Mouse (Mus musculus) forebrain, embryonic 14.5 days (tissue): ENCODE results near the gene Hipk4. TPM values are rescaled to one million over a fixed set of nuclear protein-coding genes. Genes with fewer than 3 reads are reported as not detected.

Experiments used
- ATAC-seq: fragments of 200-750 bp; cut with Nextera tagmentation; 2 replicates; pipeline ENCODE4 v1.8.0; 2017; ENCODE audit warnings: mild to moderate bottlenecking, moderate library complexity
- DNase-seq: peaks from one replicate; pipeline ENCODE4 v3.0.0-alpha.2; 2015; ENCODE audit warnings: low spot score
- H3K27ac ChIP-seq: fragments of 300-500 bp; sonication (generic); 2 replicates; pipeline ENCODE4 v1.5.1; 2014; ENCODE audit warnings: low read depth, mild to moderate bottlenecking, control low read depth, low read length, moderate library complexity
- H3K27me3 ChIP-seq: fragments of 300-500 bp; sonication (generic); replicated peaks from 2 replicates; pipeline ENCODE4 v1.6.1; 2014; ENCODE audit warnings: low read length, control low read depth, mixed read lengths; ENCODE audit not compliant: control insufficient read depth, insufficient read depth
- H3K36me3 ChIP-seq: fragments of 300-500 bp; sonication (generic); 2 replicates; pipeline ENCODE4 v1.6.1; 2014; ENCODE audit warnings: low read length, control low read depth; ENCODE audit not compliant: control insufficient read depth, insufficient read depth
- H3K4me1 ChIP-seq: fragments of 300-500 bp; sonication (generic); 2 replicates; pipeline ENCODE4 v1.6.1; 2014; ENCODE audit warnings: antibody characterized with exemption, low read length, control low read depth; ENCODE audit not compliant: control insufficient read depth, insufficient read depth
- H3K4me2 ChIP-seq: fragments of 300-500 bp; sonication (generic); 2 replicates; pipeline ENCODE4 v1.6.1; 2014; ENCODE audit warnings: mild to moderate bottlenecking, control low read depth, low read length
- H3K4me3 ChIP-seq: fragments of 300-500 bp; sonication (generic); 2 replicates; pipeline ENCODE4 v1.5.1; 2014; ENCODE audit warnings: low read depth, low read length, control low read depth
- H3K9ac ChIP-seq: fragments of 300-500 bp; sonication (generic); 2 replicates; pipeline ENCODE4 v1.6.1; 2014; ENCODE audit warnings: mild to moderate bottlenecking, low read length, control low read depth, moderate library complexity
- H3K9me3 ChIP-seq: fragments of 300-500 bp; sonication (generic); replicated peaks from 2 replicates; pipeline ENCODE4 v1.6.1; 2016; ENCODE audit warnings: low read length, control low read depth, mixed read lengths; ENCODE audit not compliant: control insufficient read depth
- WGBS: fragments of 180-500 bp; shearing (Covaris S2); extraction: QIAGEN DNeasy Blood & Tissue Kit; methylation state at CpG from one replicate; pipeline ENCODE4 v1.1.7; 2014; 5-methylcytosine and 5-hydroxymethylcytosine counted together
- polyA plus RNA-seq: library from polyadenylated mRNA; unstranded; fragments of >200 nt; fragmentation: Nextera tagmentation; extraction: Ambion mirVana; gene quantifications from 2 replicates; pipeline ENCODE4 v1.2.1, GENCODE M21; 2014

The Hipk4 gene
- polyA plus RNA-seq, 1 experiment from 2014 or later: 0.08 TPM

GRCm38 (mm10) chr7:27530937-27531336 is 7.9 kb downstream of the Hipk4 start:
- H3K36me3 ChIP-seq: peaks cover 49% of the 10 kb centered on the region
- no peaks in the 10 kb centered on the region for H3K4me1 ChIP-seq
- 71% methylated on average over 3 of the region's 3 CpGs for WGBS
- DNase-seq (no peak), ATAC-seq (no peak)
- no peaks in the 10 kb centered on the region for H3K27me3 ChIP-seq
- H3K27ac ChIP-seq: no peak overlapping the region
- H3K9me3 ChIP-seq: no peaks in the 10 kb centered on the region
- H3K9ac ChIP-seq: no peak overlapping the region
- H3K4me3 ChIP-seq: no peak overlapping the region
- no peak overlapping the region for H3K4me2 ChIP-seq

GRCm38 (mm10) chr7:27531707-27532106 is 8.6 kb downstream of the Hipk4 start:
- H3K4me3 ChIP-seq: no peak overlapping the region
- ATAC-seq: no peak
- DNase-seq: no peak
- no peak overlapping the region for H3K27ac ChIP-seq
- no peak overlapping the region for H3K4me2 ChIP-seq
- WGBS: 90% methylated on average over 10 of the region's 10 CpGs
- H3K4me1 ChIP-seq: no peaks in the 10 kb centered on the region
- H3K9ac ChIP-seq: no peak overlapping the region
- H3K9me3 ChIP-seq: no peaks in the 10 kb centered on the region
- H3K27me3 ChIP-seq: no peaks in the 10 kb centered on the region
- peaks cover 56% of the 10 kb centered on the region for H3K36me3 ChIP-seq

- H3K4me2 ChIP-seq: no peak overlapping the region
- H3K4me1 ChIP-seq: no peaks in the 10 kb centered on the region
- H3K4me3 ChIP-seq: no peak overlapping the region
- DNase-seq (no peak), ATAC-seq (no peak)
- no peak overlapping the region for H3K9ac ChIP-seq
- H3K27ac ChIP-seq: no peak overlapping the region
- H3K27me3 ChIP-seq: no peaks in the 10 kb centered on the region
- H3K36me3 ChIP-seq: peaks cover 63% of the 10 kb centered on the region
- WGBS: 94% methylated on average over 9 of the region's 9 CpGs
- H3K9me3 ChIP-seq: no peaks in the 10 kb centered on the region
Measured at GRCm38 (mm10) chr7:27532480-27533050, 9.5 kb downstream of the Hipk4 start.

- Histone ChIP-seq H3K36me3 (peaks cover 72% of the 10 kb centered on the region), H3K27me3 (no peaks in the 10 kb centered on the region), H3K4me1 (no peaks in the 10 kb centered on the region), H3K9me3 (no peaks in the 10 kb centered on the region), H3K4me2 (no peak overlapping the region), H3K27ac (no peak overlapping the region), H3K9ac (no peak overlapping the region), H3K4me3 (no peak overlapping the region)
- ATAC-seq (no peak), DNase-seq (no peak)
- 87% methylated on average over 2 of the region's 2 CpGs for WGBS
Measured at GRCm38 (mm10) chr7:27535386-27535785, 12.3 kb downstream of the Hipk4 start.

- DNase-seq: no peak
- no peaks in the 10 kb centered on the region for H3K27me3 ChIP-seq
Measured at GRCm38 (mm10) chr7:27536618-27537017, 13.6 kb downstream of the Hipk4 start.

GRCm38 (mm10) chr7:27537998-27538397 is 14.9 kb downstream of the Hipk4 start:
- Histone ChIP-seq H3K9me3 (no peaks in the 10 kb centered on the region), H3K4me3 (no peak overlapping the region), H3K4me1 (peaks cover 8% of the 10 kb centered on the region; the same call in 1 of the 2 replicates), H3K27ac (no peak overlapping the region), H3K27me3 (no peaks in the 10 kb centered on the region), H3K9ac (no peak overlapping the region), H3K4me2 (no peak overlapping the region), H3K36me3 (peaks cover 55% of the 10 kb centered on the region)
- WGBS: 89% methylated on average over 8 of the region's 8 CpGs
- no peak for DNase-seq
- ATAC-seq: no peak

More at GRCm38 (mm10) chr7:27536618-27537017, 13.6 kb downstream of the Hipk4 start:
- Histone ChIP-seq H3K9me3 (no peaks in the 10 kb centered on the region), H3K4me1 (peaks cover 3% of the 10 kb centered on the region; the same call in 1 of the 2 replicates), H3K36me3 (peaks cover 69% of the 10 kb centered on the region), H3K4me2 (no peak overlapping the region), H3K4me3 (no peak overlapping the region), H3K27ac (no peak overlapping the region), H3K9ac (no peak overlapping the region)
- 95% methylated on average over 6 of the region's 6 CpGs for WGBS
- no peak for ATAC-seq

GRCm38 (mm10) chr7:27538797-27539196 is 15.7 kb downstream of the Hipk4 start:
- WGBS: 86% methylated on average over 2 of the region's 2 CpGs
- Histone ChIP-seq H3K9me3 (no peaks in the 10 kb centered on the region), H3K9ac (no peak overlapping the region), H3K27ac (no peak overlapping the region), H3K36me3 (peaks cover 49% of the 10 kb centered on the region), H3K4me2 (no peak overlapping the region), H3K4me3 (no peak overlapping the region), H3K4me1 (peaks cover 8% of the 10 kb centered on the region; the same call in 1 of the 2 replicates), H3K27me3 (no peaks in the 10 kb centered on the region)
- no peak for ATAC-seq
- DNase-seq: no peak

GRCm38 (mm10) chr7:27540521-27540920 is 17.5 kb downstream of the Hipk4 start:
- Histone ChIP-seq H3K4me1 (peaks cover 8% of the 10 kb centered on the region; the same call in 1 of the 2 replicates), H3K9me3 (no peaks in the 10 kb centered on the region), H3K27me3 (no peaks in the 10 kb centered on the region), H3K27ac (no peak overlapping the region), H3K4me3 (no peak overlapping the region), H3K4me2 (no peak overlapping the region), H3K9ac (no peak overlapping the region), H3K36me3 (peaks cover 38% of the 10 kb centered on the region)
- 82% methylated on average over 2 of the region's 2 CpGs for WGBS
- ATAC-seq: no peak
- DNase-seq: no peak

GRCm38 (mm10) chr7:27540935-27541334 is 17.9 kb downstream of the Hipk4 start:
- Histone ChIP-seq H3K4me3 (no peak overlapping the region), H3K36me3 (peaks cover 35% of the 10 kb centered on the region), H3K9me3 (no peaks in the 10 kb centered on the region), H3K9ac (no peak overlapping the region; the same call in 1 of the 2 replicates), H3K27me3 (no peaks in the 10 kb centered on the region), H3K4me1 (peaks cover 8% of the 10 kb centered on the region; the same call in 1 of the 2 replicates), H3K4me2 (no peak overlapping the region), H3K27ac (no peak overlapping the region)
- WGBS: 89% methylated on average over 6 of the region's 6 CpGs
- DNase-seq: no peak
- ATAC-seq: no peak
